Mouse (Mus musculus): ENCODE measurements around the gene Rpl34. TPM values are rescaled to one million over a fixed set of nuclear protein-coding genes. Genes with fewer than 3 reads are reported as not detected.

Gene Rpl34
- polyA plus RNA-seq, 1 experiment from 2014 or later, result 687 TPM

Other genes with a start within 250 kb of the Rpl34 start
- not detected in 2 replicates for gene Etnppl, start 113.0 kb downstream of the Rpl34 start, polyA plus RNA-seq (2014; fragmentation: Nextera tagmentation; extraction: Ambion mirVana)
- gene Ostc, start 21.0 kb downstream of the Rpl34 start, polyA plus RNA-seq (2014; fragmentation: Nextera tagmentation; extraction: Ambion mirVana), result 300 and 308 TPM in 2 replicates

All from forebrain, embryonic 11.5 days (tissue).